In genomic region chr4:102480830-102481484, GRCm38 (mm10) we compare ENCODE assay signal across 9 mouse cellular contexts.
DNase-seq lines count a peak whose midpoint lies in the region; ATAC-seq and TF ChIP-seq lines count a peak whose summit lies in the region.
"Had no signal": no experiment of that assay in that cellular context is flagged by ENCODE, and none has a peak within 500 bp of the region (broad histone marks: within the 10 kb centered on the region; RNA-seq: fewer than 3 reads in every experiment).

No protein-coding gene starts in this region.

- H3K27ac ChIP-seq in testis, adult 2 months (ENCODE audit: control insufficient read depth, insufficient read depth, low read depth, low read length), result no peak overlapping the region
- H3K27ac ChIP-seq in hindbrain, embryonic 15.5 days (replicated peaks), result no peak overlapping the region
- no peak overlapping the region for H3K27ac ChIP-seq in limb, embryonic 10.5 days

- no peaks in the 10 kb centered on the region for H3K9me3 ChIP-seq in hindbrain, embryonic 15.5 days
- no peaks in the 10 kb centered on the region for H3K9me3 ChIP-seq in limb, embryonic 10.5 days (replicated peaks)

- peak; percentile 19; the same call in 1 of the 2 replicates for ATAC-seq in hindbrain, embryonic 15.5 days (ENCODE audit: low FRiP score, low read depth)
- 0 out of 2 replicates have a peak, but pooled peaks have one; percentile 37 for ATAC-seq in megakaryocyte progenitor cell, adult 5-6 weeks (replicated peaks; ENCODE audit: poor library complexity)

- no peak for TF ChIP-seq POLR2A in testis, adult 2 months (IDR thresholded peaks at IDR 0.05; ENCODE audit: control insufficient read depth, low read depth, low read length)

- peak; percentile 21 for DNase-seq in adrenal gland, postnatal 14 days
- DNase-seq in adrenal gland, adult 8-10 months, result no peak
- no peak for DNase-seq in testis, postnatal 10 days (ENCODE audit: low spot score)
- DNase-seq in limb, embryonic 10.5 days (ENCODE audit: low spot score), result no peak
- no peak for DNase-seq in thymus, postnatal 4 days

- H3K9ac ChIP-seq in hindbrain, embryonic 15.5 days, result no peak overlapping the region

- no peak overlapping the region for H3K4me3 ChIP-seq in testis, adult 2 months (ENCODE audit: control insufficient read depth, low read depth, low read length)
- H3K4me3 ChIP-seq in hindbrain, embryonic 15.5 days, result no peak overlapping the region
- no peak overlapping the region for H3K4me3 ChIP-seq in limb, embryonic 10.5 days
- H3K4me3 ChIP-seq: myocyte had no signal

- no peak overlapping the region for H3K4me2 ChIP-seq in hindbrain, embryonic 15.5 days

- 59% methylated on average over 6 of the region's 6 CpGs for WGBS in hindbrain, embryonic 15.5 days
- 73% methylated on average over 6 of the region's 6 CpGs for WGBS in limb, embryonic 10.5 days

- H3K4me1 ChIP-seq in testis, adult 2 months (ENCODE audit: control insufficient read depth, insufficient read depth, low read length), result no peaks in the 10 kb centered on the region
- 0 out of 2 replicates have a peak, but pooled peaks cover 6% of the 10 kb centered on the region for H3K4me1 ChIP-seq in hindbrain, embryonic 15.5 days (replicated peaks)
- H3K4me1 ChIP-seq in limb, embryonic 10.5 days, result no peaks in the 10 kb centered on the region

- H3K27me3 ChIP-seq in testis, adult 2 months (ENCODE audit: control insufficient read depth, insufficient read depth, low read length), result no peaks in the 10 kb centered on the region
- no peaks in the 10 kb centered on the region for H3K27me3 ChIP-seq in hindbrain, embryonic 15.5 days
- peaks cover 46% of the 10 kb centered on the region for H3K27me3 ChIP-seq in limb, embryonic 10.5 days (ENCODE audit: low read depth, poor library complexity, severe bottlenecking)

- TF ChIP-seq CTCF in testis, adult 2 months (IDR thresholded peaks at IDR 0.05; ENCODE audit: control insufficient read depth, insufficient read depth, insufficient replicate concordance, low read depth, low read length), result peak; percentile 30; the same call in 1 of the 2 replicates

- H3K36me3 ChIP-seq in testis, adult 2 months (ENCODE audit: control insufficient read depth, insufficient read depth, low read length), result no peaks in the 10 kb centered on the region
- no peaks in the 10 kb centered on the region for H3K36me3 ChIP-seq in hindbrain, embryonic 15.5 days
- no peaks in the 10 kb centered on the region for H3K36me3 ChIP-seq in limb, embryonic 10.5 days
